13 mouse cellular contexts compared by ENCODE assay signal in the genomic region with DNA sequence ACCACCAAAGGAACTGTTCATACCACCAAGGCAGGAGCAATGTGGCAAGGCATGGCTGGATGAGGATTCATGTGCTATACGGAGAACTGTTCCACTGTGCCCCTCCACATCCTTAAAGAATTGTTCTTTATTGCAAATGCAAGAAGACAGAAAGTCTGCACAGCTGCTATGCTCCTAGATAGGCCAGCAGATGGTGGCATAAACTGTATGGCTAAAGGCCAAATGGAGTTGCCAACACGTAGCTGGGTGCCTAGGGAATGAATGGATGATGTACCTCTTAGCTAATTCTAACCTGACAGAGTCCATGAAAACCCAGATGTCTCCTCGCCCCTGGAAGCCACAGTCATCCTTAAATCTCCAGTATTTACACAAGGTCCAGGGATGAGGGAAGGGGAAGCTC.
A peak's percentile ranks its signal among the peaks of the same experiment; 100 is the strongest.
DNase-seq lines count a peak whose midpoint lies in the region; ATAC-seq lines count a peak whose summit lies in the region.
"Had no signal": no experiment of that assay in that cellular context is flagged by ENCODE, and none has a peak within 500 bp of the region (broad histone marks: within the 10 kb centered on the region; RNA-seq: fewer than 3 reads in every experiment).

No protein-coding gene starts in this region.

- H3K4me1 ChIP-seq in hindbrain, embryonic 14.5 days (replicated peaks; ENCODE audit: control insufficient read depth, insufficient read depth, low read length) = no peaks in the 10 kb centered on the region
- H3K4me1 ChIP-seq in hindbrain, embryonic 12.5 days = no peaks in the 10 kb centered on the region
- H3K4me1 ChIP-seq: embryonic facial prominence, embryonic 15.5 days had no signal

- DNase-seq in hindbrain, embryonic 14.5 days (ENCODE audit: low spot score) = peak; percentile 67
- peak; percentile 18 to 21 for DNase-seq in cerebellum, postnatal 36 days
- DNase-seq in layer of hippocampus, adult 18-20 months (ENCODE audit: low spot score in 2 of 2) = peak; percentile 15 to 69
- peak; percentile 79 for DNase-seq in left cerebral cortex, postnatal 4 days
- no peak for DNase-seq in lung, postnatal 36 days
- DNase-seq: adrenal gland, postnatal 36 days; kidney, adult 9 months; lung, embryonic 14.5 days had no signal

- intact Hi-C loops in left cerebral cortex, postnatal 4 days (cut with DNase I) = no loop called here

- peak; percentile 64; the same call in 1 of the 2 replicates for ATAC-seq in hindbrain, embryonic 14.5 days (ENCODE audit: low FRiP score)
- ATAC-seq in hindbrain, embryonic 12.5 days (ENCODE audit: low FRiP score) = no peak
- no peak for ATAC-seq in megakaryocyte progenitor cell, adult 5-6 weeks (replicated peaks; ENCODE audit: poor library complexity)
- ATAC-seq in erythroid progenitor cell, adult 5-6 weeks (replicated peaks; ENCODE audit: low FRiP score, poor library complexity, severe bottlenecking) = no peak

- H3K4me2 ChIP-seq in hindbrain, embryonic 14.5 days (replicated peaks) = no peak overlapping the region
- no peak overlapping the region for H3K4me2 ChIP-seq in hindbrain, embryonic 12.5 days (replicated peaks)
- H3K4me2 ChIP-seq: embryonic facial prominence, embryonic 15.5 days; heart, embryonic 13.5 days; lung, embryonic 14.5 days had no signal

- H3K27me3 ChIP-seq in hindbrain, embryonic 14.5 days (ENCODE audit: control insufficient read depth, insufficient read depth, low read length) = no peaks in the 10 kb centered on the region
- no peaks in the 10 kb centered on the region for H3K27me3 ChIP-seq in hindbrain, embryonic 12.5 days
- H3K27me3 ChIP-seq: embryonic facial prominence, embryonic 15.5 days; heart, embryonic 13.5 days had no signal

- H3K9me3 ChIP-seq in hindbrain, embryonic 14.5 days (ENCODE audit: control insufficient read depth, low read length) = no peaks in the 10 kb centered on the region
- H3K9me3 ChIP-seq in hindbrain, embryonic 12.5 days (replicated peaks) = no peaks in the 10 kb centered on the region
- H3K9me3 ChIP-seq: embryonic facial prominence, embryonic 15.5 days; heart, embryonic 13.5 days had no signal

- H3K4me3 ChIP-seq in hindbrain, embryonic 14.5 days (replicated peaks; ENCODE audit: low read length) = no peak overlapping the region
- no peak overlapping the region for H3K4me3 ChIP-seq in hindbrain, embryonic 12.5 days
- H3K4me3 ChIP-seq: embryonic facial prominence, embryonic 15.5 days; heart, embryonic 13.5 days had no signal

- H3K36me3 ChIP-seq in hindbrain, embryonic 14.5 days (replicated peaks; ENCODE audit: control insufficient read depth, insufficient read depth) = no peaks in the 10 kb centered on the region
- no peaks in the 10 kb centered on the region for H3K36me3 ChIP-seq in hindbrain, embryonic 12.5 days
- H3K36me3 ChIP-seq: embryonic facial prominence, embryonic 15.5 days; heart, embryonic 13.5 days had no signal

- no peak overlapping the region for H3K27ac ChIP-seq in hindbrain, embryonic 14.5 days
- H3K27ac ChIP-seq in hindbrain, embryonic 12.5 days = no peak overlapping the region
- H3K27ac ChIP-seq: embryonic facial prominence, embryonic 15.5 days; heart, embryonic 13.5 days had no signal

- H3K9ac ChIP-seq in hindbrain, embryonic 14.5 days = no peak overlapping the region
- H3K9ac ChIP-seq in hindbrain, embryonic 12.5 days = no peak overlapping the region
- H3K9ac ChIP-seq: embryonic facial prominence, embryonic 15.5 days; heart, embryonic 13.5 days; lung, embryonic 14.5 days had no signal

- 64% methylated on average over 3 of the region's 3 CpGs for WGBS in hindbrain, embryonic 14.5 days
- WGBS in hindbrain, embryonic 12.5 days = 72% methylated on average over 3 of the region's 3 CpGs
